ENCODE assay signal across 8 mouse cellular contexts in the genomic region with DNA sequence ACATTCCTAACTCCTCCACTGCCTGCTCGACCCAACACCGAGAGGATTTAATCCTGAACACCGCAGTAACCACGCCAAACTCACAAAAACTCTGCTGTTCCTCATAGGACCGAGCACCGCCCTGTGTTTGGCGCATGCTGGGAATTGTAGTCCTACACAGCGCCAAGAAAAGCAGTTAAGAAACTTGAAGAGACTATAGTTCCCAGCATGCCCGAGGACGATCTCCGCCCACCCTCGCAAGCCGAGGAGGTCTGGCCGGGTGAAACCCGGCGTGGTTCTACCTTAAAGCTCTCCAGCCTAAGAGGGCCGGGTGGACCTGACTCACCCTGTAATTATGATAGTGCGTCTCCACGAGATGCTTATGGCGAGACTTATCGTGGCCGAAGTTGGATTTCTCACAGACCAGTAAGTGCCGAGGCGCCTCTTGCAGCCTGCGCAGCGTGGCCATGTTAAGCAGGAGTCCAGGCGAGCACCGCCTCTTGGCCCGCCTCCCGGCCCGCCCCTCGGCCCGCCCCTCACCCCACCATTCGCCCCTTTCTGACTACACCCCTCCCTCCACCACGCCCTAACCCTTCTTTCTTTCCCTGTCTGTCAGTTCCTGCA. TPM values are rescaled to one million over a fixed set of nuclear protein-coding genes. Genes with fewer than 3 reads are reported as not detected.
DNase-seq lines count a peak whose midpoint lies in the region; ATAC-seq lines count a peak whose summit lies in the region.

A gene (minus strand): TSS at position 481 of the 603 bp plus-strand sequence.

- peak; percentile 80 for DNase-seq in WW6 (ENCODE audit: low read depth, low spot score)
- peak; percentile 51 to 80 for DNase-seq in cerebellum, postnatal 4 days (ENCODE audit: low spot score in 2 of 2)
- DNase-seq in gastrocnemius, adult 18-20 months (ENCODE audit: low spot score), result peak; percentile 93
- peak; percentile 83 to 92 for DNase-seq in left cerebral cortex, adult 18-20 months (ENCODE audit: low spot score in 2 of 2)
- peak; percentile 94 for DNase-seq in right cerebral cortex, adult 18-20 months
- DNase-seq in urinary bladder, postnatal 10 days (ENCODE audit: low spot score), result peak; percentile 59

- H3K4me1 ChIP-seq in hindbrain, embryonic 16.5 days (ENCODE audit: control insufficient read depth, insufficient read depth, low read depth, low read length), result no peaks in the 10 kb centered on the region; the same call in 1 of the 2 replicates

- H3K9me3 ChIP-seq in hindbrain, embryonic 16.5 days (ENCODE audit: control insufficient read depth, low read length), result no peaks in the 10 kb centered on the region

- no peaks in the 10 kb centered on the region for H3K36me3 ChIP-seq in hindbrain, embryonic 16.5 days (ENCODE audit: control insufficient read depth, insufficient read depth, low read length)
- no peaks in the 10 kb centered on the region for H3K36me3 ChIP-seq in macrophage (ENCODE audit: inconsistent target)

- WGBS in hindbrain, embryonic 16.5 days, result under 1% methylated on average over 35 of the region's 35 CpGs
- WGBS in macrophage (ENCODE audit: missing documents), result under 1% methylated on average over 32 of the region's 35 CpGs

- H3K9ac ChIP-seq in hindbrain, embryonic 16.5 days (ENCODE audit: low read depth, low read length), result peak within 1 kb of the TSS; percentile 46

- no peaks in the 10 kb centered on the region for H3K27me3 ChIP-seq in hindbrain, embryonic 16.5 days (replicated peaks; ENCODE audit: control insufficient read depth, insufficient read depth, low read length)

- peak within 1 kb of the TSS; percentile 78 for H3K4me3 ChIP-seq in hindbrain, embryonic 16.5 days (ENCODE audit: low read length)
- H3K4me3 ChIP-seq in macrophage (ENCODE audit: inconsistent target), result peak within 1 kb of the TSS; percentile 73

- no peak within 1 kb of the TSS for H3K27ac ChIP-seq in hindbrain, embryonic 16.5 days (ENCODE audit: low read depth, low read length)
- no peak within 1 kb of the TSS for H3K27ac ChIP-seq in macrophage

- H3K4me2 ChIP-seq in hindbrain, embryonic 16.5 days (ENCODE audit: low read length), result peak within 1 kb of the TSS; percentile 62

- no peaks in the 10 kb centered on the region for H3K79me2 ChIP-seq in macrophage (ENCODE audit: inconsistent target)

- ATAC-seq in hindbrain, embryonic 16.5 days, result peak; percentile 100

RNA-seq across cellular contexts. Expression of the gene that starts here (rescaled TPM):
- total RNA-seq in gastrocnemius, adult 18-20 months (2021), result 10 to 100 TPM; 11.8 to 17.2 TPM
- 8.3 TPM in 2 replicates for polyA plus RNA-seq in hindbrain, embryonic 16.5 days (2015; fragmentation: Nextera tagmentation; extraction: Ambion mirVana)
- 1 to 10 TPM; 4.7 to 5.3 TPM for total RNA-seq in left cerebral cortex, adult 18-20 months (2021)
- 10 to 100 TPM in 1 of 26 experiments, 1 to 10 TPM in 15, under 1 TPM in 7, not detected in 3; 0.24 to 10.6 (median 1.8) TPM for total RNA-seq in macrophage (2018; cell fraction: chromatin; rRNA removed)
- 10 to 100 TPM in 2 of 26 experiments, 1 to 10 TPM in 24; 1.8 to 10.3 (median 5.3) TPM for total RNA-seq in macrophage (2018; cell fraction: cytosol; rRNA removed)
- total RNA-seq in macrophage (2018; cell fraction: nucleus; rRNA removed), result 10 to 100 TPM in 1 of 26 experiments, 1 to 10 TPM in 18, under 1 TPM in 7; 0.18 to 19.8 (median 1.5) TPM
- 2.7 to 9.4 TPM (median 7.3 TPM) in 3 replicates for polyA plus RNA-seq in macrophage (2018)
